Mouse (Mus musculus): Measurements from ENCODE around the gene Ublcp1. TPM values are rescaled to one million over a fixed set of nuclear protein-coding genes. Genes with fewer than 3 reads are reported as not detected.

Gene Ublcp1
- polyA plus RNA-seq, 1 experiment from 2014 or later: 36.9 TPM

DNA sequence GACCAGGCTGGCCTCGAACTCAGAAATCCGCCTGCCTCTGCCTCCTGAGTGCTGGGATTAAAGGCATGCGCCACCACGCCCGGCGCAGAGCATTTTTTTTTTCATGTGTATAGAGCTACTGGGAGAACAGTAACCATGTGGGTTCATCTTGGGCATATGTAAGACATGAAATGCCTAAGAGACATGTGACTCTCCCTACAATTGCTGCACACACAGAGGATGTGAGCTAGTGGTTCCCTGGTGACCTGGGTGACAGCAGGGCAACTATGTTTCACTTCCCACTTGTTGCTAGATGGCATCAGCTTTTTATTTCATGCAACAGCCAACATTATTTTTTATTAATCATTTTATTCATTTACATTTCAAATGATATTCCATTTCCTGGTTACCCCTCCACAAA lies 32.5 kb downstream of the Ublcp1 start:
- Histone ChIP-seq H3K4me1 (replicated peaks; ENCODE audit: control insufficient read depth, insufficient read depth) (no peaks in the 10 kb centered on the region), H3K9ac (ENCODE audit: low read length) (no peak overlapping the region), H3K27me3 (ENCODE audit: control insufficient read depth, insufficient read depth, low read length) (no peaks in the 10 kb centered on the region), H3K27ac (replicated peaks) (no peak overlapping the region), H3K36me3 (ENCODE audit: control insufficient read depth, insufficient read depth, low read length) (no peaks in the 10 kb centered on the region), H3K4me3 (ENCODE audit: low read depth, low read length) (no peak overlapping the region), H3K9me3 (ENCODE audit: control insufficient read depth, low read length) (no peaks in the 10 kb centered on the region), H3K4me2 (replicated peaks; ENCODE audit: low read depth) (no peak overlapping the region)
- TF ChIP-seq EP300 (optimal IDR thresholded peaks at IDR 0.05): no peak
- no peak for TF ChIP-seq CTCF (IDR thresholded peaks at IDR 0.05; ENCODE audit: low read depth)
- DNase-seq (ENCODE audit: low spot score) (no peak), ATAC-seq (ENCODE audit: low FRiP score, low TSS enrichment) (no peak)
- 92% methylated on average over 6 of the region's 6 CpGs for WGBS

DNA sequence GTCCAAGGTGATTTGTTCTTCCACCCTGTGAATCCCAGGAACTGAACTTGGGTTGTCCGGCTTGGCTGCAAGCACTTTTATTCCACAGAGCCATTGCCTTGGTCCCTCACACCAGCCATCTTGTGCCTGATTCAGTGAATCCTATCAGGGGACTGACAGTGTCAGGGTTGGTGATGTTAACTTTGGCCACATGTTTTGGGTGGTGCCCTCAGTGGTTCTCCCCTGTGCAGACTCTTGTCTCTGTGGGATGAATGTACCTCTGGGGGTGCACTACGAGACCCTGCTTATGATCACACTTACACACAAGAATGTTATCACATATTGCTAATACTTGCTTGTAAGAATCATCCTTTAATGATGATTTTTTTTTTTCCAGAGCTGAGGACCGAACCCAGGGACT lies 40.3 kb downstream of the Ublcp1 start:
- no peaks in the 10 kb centered on the region for H3K4me1 ChIP-seq (replicated peaks; ENCODE audit: control insufficient read depth, insufficient read depth)
- no peak for DNase-seq (ENCODE audit: low spot score)

GRCm38 (mm10) chr11:44427951-44428350 lies 42.3 kb downstream of the Ublcp1 start:
- H3K9ac ChIP-seq (ENCODE audit: low read length): no peak overlapping the region
- no peaks in the 10 kb centered on the region for H3K27me3 ChIP-seq (ENCODE audit: control insufficient read depth, insufficient read depth, low read length)
- no peaks in the 10 kb centered on the region for H3K9me3 ChIP-seq (ENCODE audit: control insufficient read depth, low read length)
- H3K4me1 ChIP-seq (replicated peaks; ENCODE audit: control insufficient read depth, insufficient read depth): no peaks in the 10 kb centered on the region
- H3K4me2 ChIP-seq (replicated peaks; ENCODE audit: low read depth): no peak overlapping the region
- TF ChIP-seq CTCF (IDR thresholded peaks at IDR 0.05; ENCODE audit: low read depth) (no peak), EP300 (optimal IDR thresholded peaks at IDR 0.05) (no peak)
- DNase-seq (ENCODE audit: low spot score): no peak
- ATAC-seq (ENCODE audit: low FRiP score, low TSS enrichment): no peak
- no peak overlapping the region for H3K4me3 ChIP-seq (ENCODE audit: low read depth, low read length)
- 73% methylated on average over 2 of the region's 2 CpGs for WGBS
- no peak overlapping the region for H3K27ac ChIP-seq (replicated peaks)
- no peaks in the 10 kb centered on the region for H3K36me3 ChIP-seq (ENCODE audit: control insufficient read depth, insufficient read depth, low read length)

More for the DNA sequence above, 40.3 kb downstream of the Ublcp1 start:
- Histone ChIP-seq H3K9me3 (ENCODE audit: control insufficient read depth, low read length) (no peaks in the 10 kb centered on the region), H3K27me3 (ENCODE audit: control insufficient read depth, insufficient read depth, low read length) (no peaks in the 10 kb centered on the region), H3K9ac (ENCODE audit: low read length) (no peak overlapping the region), H3K4me2 (replicated peaks; ENCODE audit: low read depth) (no peak overlapping the region), H3K4me3 (ENCODE audit: low read depth, low read length) (no peak overlapping the region), H3K27ac (replicated peaks) (no peak overlapping the region), H3K36me3 (ENCODE audit: control insufficient read depth, insufficient read depth, low read length) (no peaks in the 10 kb centered on the region)
- 82% methylated on average over 3 of the region's 3 CpGs for WGBS
- no peak for ATAC-seq (ENCODE audit: low FRiP score, low TSS enrichment)
- TF ChIP-seq EP300 (optimal IDR thresholded peaks at IDR 0.05) (no peak), CTCF (IDR thresholded peaks at IDR 0.05; ENCODE audit: low read depth) (no peak)

- Histone ChIP-seq H3K9ac (ENCODE audit: low read length) (no peak overlapping the region), H3K27ac (replicated peaks) (no peak overlapping the region), H3K36me3 (ENCODE audit: control insufficient read depth, insufficient read depth, low read length) (no peaks in the 10 kb centered on the region), H3K27me3 (ENCODE audit: control insufficient read depth, insufficient read depth, low read length) (no peaks in the 10 kb centered on the region), H3K4me1 (replicated peaks; ENCODE audit: control insufficient read depth, insufficient read depth) (no peaks in the 10 kb centered on the region), H3K4me3 (ENCODE audit: low read depth, low read length) (no peak overlapping the region), H3K4me2 (replicated peaks; ENCODE audit: low read depth) (no peak overlapping the region), H3K9me3 (ENCODE audit: control insufficient read depth, low read length) (no peaks in the 10 kb centered on the region)
- DNase-seq (ENCODE audit: low spot score): no peak
- no peak for ATAC-seq (ENCODE audit: low FRiP score, low TSS enrichment)
- TF ChIP-seq CTCF (IDR thresholded peaks at IDR 0.05; ENCODE audit: low read depth): no peak
- TF ChIP-seq EP300 (optimal IDR thresholded peaks at IDR 0.05): no peak
- WGBS: 70% methylated on average over 6 of the region's 6 CpGs
Observed at GRCm38 (mm10) chr11:44425626-44426025, 44.7 kb downstream of the Ublcp1 start.

GRCm38 (mm10) chr11:44425006-44425405 lies 45.3 kb downstream of the Ublcp1 start:
- Histone ChIP-seq H3K4me1 (replicated peaks; ENCODE audit: control insufficient read depth, insufficient read depth) (no peaks in the 10 kb centered on the region), H3K36me3 (ENCODE audit: control insufficient read depth, insufficient read depth, low read length) (no peaks in the 10 kb centered on the region), H3K27ac (replicated peaks) (no peak overlapping the region), H3K9me3 (ENCODE audit: control insufficient read depth, low read length) (no peaks in the 10 kb centered on the region), H3K4me2 (replicated peaks; ENCODE audit: low read depth) (no peak overlapping the region), H3K9ac (ENCODE audit: low read length) (no peak overlapping the region), H3K4me3 (ENCODE audit: low read depth, low read length) (no peak overlapping the region), H3K27me3 (ENCODE audit: control insufficient read depth, insufficient read depth, low read length) (no peaks in the 10 kb centered on the region)
- ATAC-seq (ENCODE audit: low FRiP score, low TSS enrichment): no peak
- no peak for DNase-seq (ENCODE audit: low spot score)
- 76% methylated on average over 8 of the region's 8 CpGs for WGBS
- no peak for TF ChIP-seq EP300 (optimal IDR thresholded peaks at IDR 0.05)
- TF ChIP-seq CTCF (IDR thresholded peaks at IDR 0.05; ENCODE audit: low read depth): no peak

GRCm38 (mm10) chr11:44423955-44424354 lies 46.3 kb downstream of the Ublcp1 start:
- WGBS: 64% methylated on average over 5 of the region's 5 CpGs
- TF ChIP-seq CTCF (IDR thresholded peaks at IDR 0.05; ENCODE audit: low read depth): no peak
- TF ChIP-seq EP300 (optimal IDR thresholded peaks at IDR 0.05): no peak

More at GRCm38 (mm10) chr11:44423955-44424354, 46.3 kb downstream of the Ublcp1 start:
- H3K4me2 ChIP-seq (replicated peaks; ENCODE audit: low read depth): no peak overlapping the region
- H3K9me3 ChIP-seq (ENCODE audit: control insufficient read depth, low read length): no peaks in the 10 kb centered on the region
- no peak for ATAC-seq (ENCODE audit: low FRiP score, low TSS enrichment)
- no peaks in the 10 kb centered on the region for H3K27me3 ChIP-seq (ENCODE audit: control insufficient read depth, insufficient read depth, low read length)
- no peaks in the 10 kb centered on the region for H3K36me3 ChIP-seq (ENCODE audit: control insufficient read depth, insufficient read depth, low read length)
- no peak overlapping the region for H3K4me3 ChIP-seq (ENCODE audit: low read depth, low read length)
- no peak overlapping the region for H3K27ac ChIP-seq (replicated peaks)
- no peak for DNase-seq (ENCODE audit: low spot score)
- H3K9ac ChIP-seq (ENCODE audit: low read length): no peak overlapping the region
- H3K4me1 ChIP-seq (replicated peaks; ENCODE audit: control insufficient read depth, insufficient read depth): no peaks in the 10 kb centered on the region
